Mouse (Mus musculus) heart, adult 2 months (tissue): Measurements from ENCODE around the gene Syn3. TPM values are rescaled to one million over a fixed set of nuclear protein-coding genes. Genes with fewer than 3 reads are reported as not detected.

Experiments
- DNase-seq, 2 experiments: peaks; one replicate each; pipeline ENCODE4 v3.0.0; 2021
- H3K27ac ChIP-seq: fragments of 200-600 bp; 2 replicates; pipeline ENCODE4 v1.8.1; 2022
- H3K27me3 ChIP-seq: fragments of 200-500 bp; 2 replicates; pipeline ENCODE4 v1.6.1; 2012; ENCODE audit warnings: mild to moderate bottlenecking, low read length, inconsistent platforms, mixed read lengths; ENCODE audit not compliant: control insufficient read depth, insufficient read depth
- H3K36me3 ChIP-seq: fragments of 200-500 bp; 2 replicates; pipeline ENCODE4 v1.6.1; 2012; ENCODE audit warnings: low read length, inconsistent platforms; ENCODE audit not compliant: control insufficient read depth, insufficient read depth
- H3K4me1 ChIP-seq: fragments of 200-500 bp; 2 replicates; pipeline ENCODE4 v1.6.1; 2011; ENCODE audit warnings: low read length; ENCODE audit not compliant: control insufficient read depth, insufficient read depth
- H3K4me3 ChIP-seq: fragments of 200-600 bp; 2 replicates; pipeline ENCODE4 v1.8.1; 2022
- H3K79me2 ChIP-seq: fragments of 200-500 bp; replicated peaks from 2 replicates; pipeline ENCODE4 v1.6.1; 2012; ENCODE audit warnings: mild to moderate bottlenecking, inconsistent platforms, low read length, moderate library complexity, mixed read lengths; ENCODE audit not compliant: control insufficient read depth, insufficient read depth
- H3K9ac ChIP-seq: fragments of 200-500 bp; 2 replicates; pipeline ENCODE4 v1.6.1; 2012; ENCODE audit warnings: low read depth, mild to moderate bottlenecking, control low read depth, inconsistent platforms, low read length, mixed read lengths
- CTCF ChIP-seq: fragments of 200-600 bp; IDR thresholded peaks from 2 replicates; pipeline ENCODE4 v1.8.1; 2022; ENCODE audit warnings: antibody characterized with exemption, mild to moderate bottlenecking, moderate library complexity
- EP300 ChIP-seq: fragments of 200-500 bp; IDR thresholded peaks from 2 replicates; pipeline ENCODE4 v1.6.1; 2011; ENCODE audit warnings: low read depth, low read length, control low read depth; ENCODE audit not compliant: insufficient read depth
- POLR2A ChIP-seq: fragments of 200-500 bp; IDR thresholded peaks from 2 replicates; pipeline ENCODE4 v1.6.1; 2011; ENCODE audit warnings: mild to moderate bottlenecking, low read depth, low read length, control low read depth; ENCODE audit not compliant: insufficient read depth
- WGBS: fragments of 180-500 bp; shearing (Covaris S2); methylation state at CpG from one replicate; pipeline ENCODE4 v1.1.7; 2018; 5-methylcytosine and 5-hydroxymethylcytosine counted together
- intact Hi-C: fragments of 180-260 bp; cut with DNase I; formaldehyde crosslinking; loops from one replicate; pipeline ENCODE4 v1.15.1; 2025
- polyA plus RNA-seq: library from polyadenylated mRNA; depleted of rRNA; stranded (reverse); fragments of >200 nt; gene quantifications from 2 replicates; pipeline ENCODE4 v1.2.3, GENCODE M21; 2012
- total RNA-seq, 2 experiments: library from RNA; stranded (reverse); gene quantifications; 2 replicates each; pipeline ENCODE4 v1.2.3; 2021

Gene Syn3
- total and polyA plus RNA-seq, 3 experiments, result 0.31 to 0.75 (median 0.41) TPM

DNA sequence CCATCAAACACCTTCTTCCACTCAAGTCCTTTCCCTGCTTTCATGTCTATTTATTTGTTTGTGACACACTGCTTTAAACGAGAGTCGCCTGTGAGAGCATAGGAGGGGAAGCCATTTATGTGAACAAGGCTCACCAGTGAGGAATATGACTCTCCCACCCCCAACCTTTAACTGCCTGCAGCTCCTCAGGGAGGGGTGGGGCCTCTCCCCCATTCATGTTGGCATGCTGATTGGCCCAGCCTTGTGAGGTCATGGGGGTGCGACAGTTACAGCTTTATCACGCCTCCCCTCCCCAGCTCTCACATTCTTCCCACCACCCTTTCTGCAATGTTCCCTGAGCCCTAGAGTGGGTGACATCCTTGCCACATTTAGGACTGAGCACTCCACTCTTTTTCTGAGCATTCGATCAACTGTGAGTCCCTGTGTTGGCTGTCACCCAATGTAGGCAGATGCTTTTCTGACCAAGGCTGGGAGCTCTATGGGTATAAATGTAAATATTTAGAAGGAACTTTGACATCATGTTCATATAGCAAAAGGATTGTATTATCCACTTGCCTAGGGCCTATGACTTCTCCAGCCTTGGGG lies 361.0 kb downstream of the Syn3 start:
- Histone ChIP-seq H3K4me1 (peaks cover 9% of the 10 kb centered on the region), H3K9ac (no peak overlapping the region), H3K36me3 (peaks cover 3% of the 10 kb centered on the region), H3K4me3 (no peak overlapping the region), H3K79me2 (no peaks in the 10 kb centered on the region), H3K27ac (no peak overlapping the region; the same call in 1 of the 2 replicates), H3K27me3 (no peaks in the 10 kb centered on the region)
- intact Hi-C loops, result loop anchor here (5.0 kb wide), 1 partner anchor 60 kb away; no protein-coding TSS in a partner anchor
- TF ChIP-seq CTCF (no peak), POLR2A (no peak), EP300 (no peak)
- 77% methylated on average over 5 of the region's 5 CpGs for WGBS
- no peak for DNase-seq

DNA sequence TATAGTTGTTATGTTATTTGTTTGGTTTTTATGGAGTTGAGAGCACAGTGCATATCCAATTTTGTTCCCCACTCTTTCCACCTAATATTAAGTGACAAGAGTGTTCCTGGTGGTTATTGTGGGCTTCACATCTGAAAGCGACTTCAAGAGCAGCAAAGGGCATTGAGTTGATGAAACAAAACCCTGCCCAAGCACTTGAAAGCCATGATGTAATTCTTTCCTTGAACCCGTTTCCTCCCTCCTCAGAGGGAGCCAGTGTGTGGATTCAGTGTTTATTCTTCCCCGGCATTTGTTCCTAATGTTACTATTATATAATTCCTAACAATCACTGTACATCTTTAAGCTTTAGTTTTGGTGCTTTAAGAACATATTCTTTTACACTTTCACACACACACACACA lies 361.6 kb downstream of the Syn3 start:
- peaks cover 9% of the 10 kb centered on the region for H3K4me1 ChIP-seq
- intact Hi-C loops, result loop anchor here (5.0 kb wide), 1 partner anchor 60 kb away; no protein-coding TSS in a partner anchor

DNA sequence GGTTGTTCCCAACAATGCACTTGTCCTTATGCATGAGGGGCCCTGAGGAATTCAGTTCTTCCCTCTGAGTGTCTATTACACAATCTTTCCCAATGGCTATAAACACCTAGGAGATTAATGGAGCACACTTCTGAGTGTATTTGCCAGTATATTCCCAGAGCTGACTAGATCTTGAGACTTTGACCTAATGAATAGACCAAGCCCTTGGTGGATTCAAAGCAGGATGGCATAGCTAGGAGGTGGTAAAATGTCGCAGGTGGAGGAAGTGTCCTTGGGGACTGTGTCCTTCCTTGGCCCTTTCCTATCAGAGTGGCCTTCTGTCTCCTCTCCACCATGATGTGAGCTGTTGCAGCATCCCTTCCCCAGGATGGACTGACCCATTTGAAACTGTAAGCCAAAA lies 362.4 kb downstream of the Syn3 start:
- H3K9ac ChIP-seq, result no peak overlapping the region
- no peak for TF ChIP-seq POLR2A
- no peak for TF ChIP-seq EP300
- no peak for TF ChIP-seq CTCF
- H3K27ac ChIP-seq, result no peak overlapping the region
- H3K4me3 ChIP-seq, result no peak overlapping the region
- peaks cover 3% of the 10 kb centered on the region for H3K36me3 ChIP-seq
- no peaks in the 10 kb centered on the region for H3K79me2 ChIP-seq
- no peak for DNase-seq
- H3K27me3 ChIP-seq, result no peaks in the 10 kb centered on the region
- WGBS, result 85% methylated on average over 1 of the region's 1 CpGs
- intact Hi-C loops, result loop anchor here (5.0 kb wide), 1 partner anchor 59 kb away; no protein-coding TSS in a partner anchor
- peaks cover 7% of the 10 kb centered on the region for H3K4me1 ChIP-seq

More for the DNA sequence above, 361.6 kb downstream of the Syn3 start:
- DNase-seq, result no peak
- 55% methylated on average over 3 of the region's 3 CpGs for WGBS
- Histone ChIP-seq H3K4me3 (no peak overlapping the region), H3K9ac (no peak overlapping the region), H3K79me2 (no peaks in the 10 kb centered on the region), H3K27me3 (no peaks in the 10 kb centered on the region), H3K27ac (no peak overlapping the region), H3K36me3 (peaks cover 3% of the 10 kb centered on the region)
- TF ChIP-seq CTCF (no peak), EP300 (no peak), POLR2A (no peak)

DNA sequence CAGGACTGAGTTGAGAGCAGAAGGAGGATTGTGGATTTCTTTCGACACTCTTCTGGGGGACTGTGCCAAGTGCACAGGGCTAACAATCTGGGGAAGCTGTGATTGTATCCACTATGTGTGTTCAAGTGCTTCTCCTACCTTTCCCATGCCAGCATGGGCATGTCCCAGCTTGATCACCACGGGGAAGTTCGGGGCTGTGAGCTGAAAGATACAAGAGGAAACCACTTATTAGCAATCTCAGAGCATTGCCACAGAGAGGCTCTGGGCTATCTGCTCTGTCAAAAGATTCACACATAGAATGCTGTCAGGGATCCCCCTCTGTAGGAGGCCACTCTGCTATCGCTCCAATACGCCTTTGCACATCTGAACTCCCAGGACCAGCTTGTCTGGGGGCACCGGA lies 363.8 kb downstream of the Syn3 start:
- Histone ChIP-seq H3K9ac (no peak overlapping the region), H3K27ac (no peak overlapping the region), H3K27me3 (no peaks in the 10 kb centered on the region), H3K79me2 (no peaks in the 10 kb centered on the region), H3K4me1 (peaks cover 6% of the 10 kb centered on the region), H3K36me3 (peaks cover 3% of the 10 kb centered on the region), H3K4me3 (no peak overlapping the region)
- TF ChIP-seq POLR2A (no peak), CTCF (no peak), EP300 (no peak)
- no peak for DNase-seq
- 72% methylated on average over 6 of the region's 6 CpGs for WGBS
- intact Hi-C loops, result loop anchor here (5.0 kb wide), 1 partner anchor 58 kb away; no protein-coding TSS in a partner anchor

DNA sequence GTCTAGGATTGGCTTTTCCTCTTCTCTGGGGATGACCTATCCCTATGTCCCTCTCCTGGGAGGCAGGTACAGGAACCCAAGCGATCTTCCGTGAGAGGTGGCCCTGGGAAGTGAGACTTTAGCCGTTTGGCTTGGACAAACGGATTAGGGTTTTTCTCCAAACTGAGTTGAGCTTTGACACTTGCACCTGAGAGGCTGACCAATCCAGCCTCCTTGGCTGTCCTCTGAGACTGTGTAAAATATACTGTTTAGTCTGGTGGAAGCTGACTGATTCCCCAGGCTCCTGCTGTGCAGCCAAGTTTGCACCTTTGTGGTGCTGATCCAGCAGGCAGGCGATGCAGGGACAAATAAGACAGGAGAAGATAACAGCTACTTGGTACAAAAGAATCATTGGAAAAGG lies 364.4 kb downstream of the Syn3 start:
- H3K79me2 ChIP-seq, result no peaks in the 10 kb centered on the region
- H3K36me3 ChIP-seq, result no peaks in the 10 kb centered on the region
- H3K27me3 ChIP-seq, result no peaks in the 10 kb centered on the region
- TF ChIP-seq CTCF (no peak), POLR2A (no peak), EP300 (no peak)
- DNase-seq, result no peak
- no peak overlapping the region for H3K9ac ChIP-seq
- H3K4me1 ChIP-seq, result peaks cover 6% of the 10 kb centered on the region
- intact Hi-C loops, result no loop called here
- H3K27ac ChIP-seq, result no peak overlapping the region
- no peak overlapping the region for H3K4me3 ChIP-seq
- whole genome bisulfite sequencing, result 92% methylated on average over 5 of the region's 5 CpGs

DNA sequence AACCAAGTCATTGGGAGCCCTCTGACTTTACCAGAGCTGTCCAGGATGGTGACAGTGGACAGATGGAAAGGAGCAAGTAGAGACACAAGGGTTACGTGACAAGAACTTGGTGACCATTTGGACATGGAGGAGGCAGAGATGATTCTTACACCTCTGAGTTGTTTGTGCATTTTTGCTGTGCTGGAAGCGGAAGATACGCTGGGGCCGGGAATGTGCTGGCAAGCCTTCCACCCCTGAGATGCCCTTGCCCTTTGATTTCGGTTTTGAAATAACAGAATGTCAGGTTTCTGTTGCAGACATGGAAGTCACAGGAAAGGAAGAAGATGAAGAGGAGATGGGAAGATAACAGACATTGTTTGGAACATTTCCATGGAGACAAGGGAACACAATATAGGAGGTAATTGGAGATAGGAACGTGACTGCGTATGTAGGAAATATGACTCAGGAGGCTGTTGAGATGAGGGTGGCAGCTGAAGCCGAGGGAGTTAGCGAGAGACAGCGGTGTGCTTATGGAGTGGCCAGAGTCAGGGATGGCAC lies 366.2 kb downstream of the Syn3 start:
- Histone ChIP-seq H3K27ac (no peak overlapping the region), H3K4me3 (no peak overlapping the region), H3K4me1 (no peaks in the 10 kb centered on the region), H3K27me3 (no peaks in the 10 kb centered on the region), H3K79me2 (no peaks in the 10 kb centered on the region), H3K9ac (no peak overlapping the region), H3K36me3 (no peaks in the 10 kb centered on the region)
- no peak for DNase-seq
- TF ChIP-seq POLR2A, result no peak
- TF ChIP-seq CTCF, result no peak
- TF ChIP-seq EP300, result no peak
- intact Hi-C loops, result no loop called here
- 64% methylated on average over 10 of the region's 10 CpGs for WGBS
